Mouse (Mus musculus): Measurements from ENCODE around the gene Ndufaf4. TPM values are rescaled to one million over a fixed set of nuclear protein-coding genes. Genes with fewer than 3 reads are reported as not detected.

Gene Ndufaf4
- polyA plus RNA-seq, 1 experiment from 2014 or later = 82.6 TPM

- DNase-seq (ENCODE audit: low spot score) = no peak
- Histone ChIP-seq H3K4me1 (replicated peaks; ENCODE audit: control insufficient read depth, insufficient read depth, low read length) (peaks cover 4% of the 10 kb centered on the region; the same call in 1 of the 2 replicates), H3K27ac (ENCODE audit: low read depth, low read length) (no peak overlapping the region), H3K27me3 (replicated peaks; ENCODE audit: control insufficient read depth, insufficient read depth, low read length) (no peaks in the 10 kb centered on the region), H3K4me3 (ENCODE audit: low read depth, low read length) (peak overlapping the region; percentile 84), H3K36me3 (ENCODE audit: control insufficient read depth, insufficient read depth, low read length) (peaks cover 6% of the 10 kb centered on the region; the same call in 1 of the 2 replicates), H3K4me2 (peak overlapping the region; percentile 88), H3K9ac (ENCODE audit: low read depth, low read length) (peak overlapping the region; percentile 48), H3K9me3 (ENCODE audit: control insufficient read depth, low read length) (no peaks in the 10 kb centered on the region)
- 22% methylated on average over 7 of the region's 7 CpGs for WGBS
- peak; percentile 50 for ATAC-seq (replicated peaks; ENCODE audit: low FRiP score)
Measured at GRCm38 (mm10) chr4:24897351-24897750, 532 bp upstream of the Ndufaf4 start.

GRCm38 (mm10) chr4:24898636-24899035, 753 bp downstream of the Ndufaf4 start:
- Histone ChIP-seq H3K36me3 (ENCODE audit: control insufficient read depth, insufficient read depth, low read length) (peaks cover 8% of the 10 kb centered on the region), H3K27me3 (replicated peaks; ENCODE audit: control insufficient read depth, insufficient read depth, low read length) (no peaks in the 10 kb centered on the region), H3K9ac (ENCODE audit: low read depth, low read length) (peak overlapping the region; percentile 87), H3K9me3 (ENCODE audit: control insufficient read depth, low read length) (no peaks in the 10 kb centered on the region), H3K4me1 (replicated peaks; ENCODE audit: control insufficient read depth, insufficient read depth, low read length) (peaks cover 4% of the 10 kb centered on the region; the same call in 1 of the 2 replicates), H3K27ac (ENCODE audit: low read depth, low read length) (no peak overlapping the region), H3K4me2 (peak overlapping the region; percentile 88), H3K4me3 (ENCODE audit: low read depth, low read length) (peak overlapping the region; percentile 84)
- WGBS = 22% methylated on average over 8 of the region's 8 CpGs
- ATAC-seq (replicated peaks; ENCODE audit: low FRiP score) (no peak; the same call in 1 of the 2 replicates), DNase-seq (ENCODE audit: low spot score) (no peak)

- H3K9ac ChIP-seq (ENCODE audit: low read depth, low read length) = peak overlapping the region; percentile 87
- no peak for DNase-seq (ENCODE audit: low spot score)
- peak overlapping the region; percentile 84 for H3K4me3 ChIP-seq (ENCODE audit: low read depth, low read length)
Measured at GRCm38 (mm10) chr4:24899146-24899545, 1.3 kb downstream of the Ndufaf4 start.

GRCm38 (mm10) chr4:24907745-24908144, 9.9 kb downstream of the Ndufaf4 start:
- 63% methylated on average over 3 of the region's 3 CpGs for WGBS
- no peak overlapping the region for H3K27ac ChIP-seq (ENCODE audit: low read depth, low read length)
- H3K9me3 ChIP-seq (ENCODE audit: control insufficient read depth, low read length) = no peaks in the 10 kb centered on the region
- no peak for ATAC-seq (replicated peaks; ENCODE audit: low FRiP score)
- DNase-seq (ENCODE audit: low spot score) = no peak
- no peak overlapping the region for H3K4me2 ChIP-seq
- peaks cover under 1% of the 10 kb centered on the region; the same call in 1 of the 2 replicates for H3K36me3 ChIP-seq (ENCODE audit: control insufficient read depth, insufficient read depth, low read length)
- no peaks in the 10 kb centered on the region for H3K4me1 ChIP-seq (replicated peaks; ENCODE audit: control insufficient read depth, insufficient read depth, low read length)
- no peaks in the 10 kb centered on the region for H3K27me3 ChIP-seq (replicated peaks; ENCODE audit: control insufficient read depth, insufficient read depth, low read length)
- H3K4me3 ChIP-seq (ENCODE audit: low read depth, low read length) = no peak overlapping the region
- H3K9ac ChIP-seq (ENCODE audit: low read depth, low read length) = no peak overlapping the region

More at GRCm38 (mm10) chr4:24899146-24899545, 1.3 kb downstream of the Ndufaf4 start:
- Histone ChIP-seq H3K9me3 (ENCODE audit: control insufficient read depth, low read length) (no peaks in the 10 kb centered on the region), H3K4me1 (replicated peaks; ENCODE audit: control insufficient read depth, insufficient read depth, low read length) (peaks cover 4% of the 10 kb centered on the region; the same call in 1 of the 2 replicates), H3K27ac (ENCODE audit: low read depth, low read length) (no peak overlapping the region), H3K27me3 (replicated peaks; ENCODE audit: control insufficient read depth, insufficient read depth, low read length) (no peaks in the 10 kb centered on the region), H3K4me2 (peak overlapping the region; percentile 88), H3K36me3 (ENCODE audit: control insufficient read depth, insufficient read depth, low read length) (peaks cover 8% of the 10 kb centered on the region)
- ATAC-seq (replicated peaks; ENCODE audit: low FRiP score) = no peak
- 43% methylated on average over 4 of the region's 4 CpGs for WGBS

GRCm38 (mm10) chr4:24915631-24916030, 17.7 kb downstream of the Ndufaf4 start:
- 85% methylated on average over 2 of the region's 2 CpGs for WGBS
- Histone ChIP-seq H3K4me3 (ENCODE audit: low read depth, low read length) (no peak overlapping the region), H3K9me3 (ENCODE audit: control insufficient read depth, low read length) (no peaks in the 10 kb centered on the region), H3K4me1 (replicated peaks; ENCODE audit: control insufficient read depth, insufficient read depth, low read length) (no peaks in the 10 kb centered on the region), H3K4me2 (no peak overlapping the region), H3K9ac (ENCODE audit: low read depth, low read length) (no peak overlapping the region), H3K36me3 (ENCODE audit: control insufficient read depth, insufficient read depth, low read length) (no peaks in the 10 kb centered on the region), H3K27me3 (replicated peaks; ENCODE audit: control insufficient read depth, insufficient read depth, low read length) (no peaks in the 10 kb centered on the region), H3K27ac (ENCODE audit: low read depth, low read length) (no peak overlapping the region)
- DNase-seq (ENCODE audit: low spot score) (no peak), ATAC-seq (replicated peaks; ENCODE audit: low FRiP score) (no peak)

GRCm38 (mm10) chr4:24920006-24920577, 22.2 kb downstream of the Ndufaf4 start:
- no peaks in the 10 kb centered on the region for H3K9me3 ChIP-seq (ENCODE audit: control insufficient read depth, low read length)
- no peak overlapping the region for H3K27ac ChIP-seq (ENCODE audit: low read depth, low read length)
- no peak overlapping the region for H3K4me3 ChIP-seq (ENCODE audit: low read depth, low read length)
- no peak for ATAC-seq (replicated peaks; ENCODE audit: low FRiP score)
- DNase-seq (ENCODE audit: low spot score) = no peak
- no peak overlapping the region for H3K9ac ChIP-seq (ENCODE audit: low read depth, low read length)
- no peaks in the 10 kb centered on the region for H3K4me1 ChIP-seq (replicated peaks; ENCODE audit: control insufficient read depth, insufficient read depth, low read length)
- no peak overlapping the region for H3K4me2 ChIP-seq
- H3K36me3 ChIP-seq (ENCODE audit: control insufficient read depth, insufficient read depth, low read length) = no peaks in the 10 kb centered on the region
- no peaks in the 10 kb centered on the region for H3K27me3 ChIP-seq (replicated peaks; ENCODE audit: control insufficient read depth, insufficient read depth, low read length)
- WGBS = 70% methylated on average over 5 of the region's 5 CpGs

GRCm38 (mm10) chr4:24924726-24925125, 26.8 kb downstream of the Ndufaf4 start:
- Histone ChIP-seq H3K27ac (ENCODE audit: low read depth, low read length) (no peak overlapping the region), H3K4me1 (replicated peaks; ENCODE audit: control insufficient read depth, insufficient read depth, low read length) (no peaks in the 10 kb centered on the region), H3K4me3 (ENCODE audit: low read depth, low read length) (no peak overlapping the region), H3K4me2 (no peak overlapping the region), H3K9me3 (ENCODE audit: control insufficient read depth, low read length) (no peaks in the 10 kb centered on the region), H3K9ac (ENCODE audit: low read depth, low read length) (no peak overlapping the region), H3K36me3 (ENCODE audit: control insufficient read depth, insufficient read depth, low read length) (no peaks in the 10 kb centered on the region), H3K27me3 (replicated peaks; ENCODE audit: control insufficient read depth, insufficient read depth, low read length) (no peaks in the 10 kb centered on the region)
- 79% methylated on average over 2 of the region's 2 CpGs for WGBS
- no peak for ATAC-seq (replicated peaks; ENCODE audit: low FRiP score)
- DNase-seq (ENCODE audit: low spot score) = no peak

GRCm38 (mm10) chr4:24928260-24928780, 30.4 kb downstream of the Ndufaf4 start:
- no peaks in the 10 kb centered on the region for H3K4me1 ChIP-seq (replicated peaks; ENCODE audit: control insufficient read depth, insufficient read depth, low read length)
- no peak overlapping the region for H3K4me3 ChIP-seq (ENCODE audit: low read depth, low read length)
- H3K27ac ChIP-seq (ENCODE audit: low read depth, low read length) = no peak overlapping the region
- H3K4me2 ChIP-seq = no peak overlapping the region
- H3K9me3 ChIP-seq (ENCODE audit: control insufficient read depth, low read length) = no peaks in the 10 kb centered on the region
- no peak for DNase-seq (ENCODE audit: low spot score)
- H3K9ac ChIP-seq (ENCODE audit: low read depth, low read length) = no peak overlapping the region
- no peaks in the 10 kb centered on the region for H3K36me3 ChIP-seq (ENCODE audit: control insufficient read depth, insufficient read depth, low read length)
- H3K27me3 ChIP-seq (replicated peaks; ENCODE audit: control insufficient read depth, insufficient read depth, low read length) = no peaks in the 10 kb centered on the region
- ATAC-seq (replicated peaks; ENCODE audit: low FRiP score) = no peak
- WGBS = 80% methylated on average over 5 of the region's 5 CpGs

GRCm38 (mm10) chr4:24928926-24929325, 31.0 kb downstream of the Ndufaf4 start:
- Histone ChIP-seq H3K9me3 (ENCODE audit: control insufficient read depth, low read length) (no peaks in the 10 kb centered on the region), H3K4me1 (replicated peaks; ENCODE audit: control insufficient read depth, insufficient read depth, low read length) (no peaks in the 10 kb centered on the region), H3K4me2 (no peak overlapping the region), H3K27ac (ENCODE audit: low read depth, low read length) (no peak overlapping the region), H3K27me3 (replicated peaks; ENCODE audit: control insufficient read depth, insufficient read depth, low read length) (no peaks in the 10 kb centered on the region), H3K4me3 (ENCODE audit: low read depth, low read length) (no peak overlapping the region), H3K9ac (ENCODE audit: low read depth, low read length) (no peak overlapping the region), H3K36me3 (ENCODE audit: control insufficient read depth, insufficient read depth, low read length) (no peaks in the 10 kb centered on the region)
- no peak for ATAC-seq (replicated peaks; ENCODE audit: low FRiP score)
- 84% methylated on average over 5 of the region's 5 CpGs for WGBS
- no peak for DNase-seq (ENCODE audit: low spot score)
